Mouse (Mus musculus) left cerebral cortex, postnatal 10 days (tissue): ENCODE data around the gene Cbr3. TPM values are rescaled to one million over a fixed set of nuclear protein-coding genes. Genes with fewer than 3 reads are reported as not detected.

Source experiments
- total RNA-seq, 2 experiments: library from RNA; stranded (reverse); gene quantifications; 2 replicates each; pipeline ENCODE4 v1.2.3; 2021

Cbr3 gene
- total RNA-seq, 2 experiments from 2014 or later = 9.5 to 9.6 TPM

Other genes starting within 250 kb of the Cbr3 start
- gene Setd4, start 79.2 kb upstream of the Cbr3 start, total RNA-seq = 10 to 100 TPM; 10.8 to 11.0 TPM
- gene Cbr1, start 77.4 kb upstream of the Cbr3 start, total RNA-seq = 10 to 100 TPM; 61.2 to 63.3 TPM
- 1 to 10 TPM; 1.9 to 2.5 TPM for gene Gm5678, start 55.1 kb upstream of the Cbr3 start, total RNA-seq
- 10 to 100 TPM; 90.0 to 99.6 TPM for gene Dop1b, start 28.7 kb downstream of the Cbr3 start, total RNA-seq
- gene Morc3, start 148.9 kb downstream of the Cbr3 start, total RNA-seq = 10 to 100 TPM; 26.8 to 35.6 TPM
- 1 to 10 TPM; 2.3 to 2.4 TPM for gene Chaf1b, start 200.7 kb downstream of the Cbr3 start, total RNA-seq